Mouse (Mus musculus) forebrain, embryonic 12.5 days (tissue): ENCODE results near the gene Frmd5. TPM values are rescaled to one million over a fixed set of nuclear protein-coding genes. Genes with fewer than 3 reads are reported as not detected.

Experiments
- ATAC-seq: fragments of 200-750 bp; cut with Nextera tagmentation; 2 replicates; pipeline ENCODE4 v1.8.0; 2017; ENCODE audit warnings: moderate TSS enrichment; ENCODE audit not compliant: low FRiP score
- H3K27ac ChIP-seq: fragments of 300-500 bp; sonication (generic); 2 replicates; pipeline ENCODE4 v1.5.1; 2016; ENCODE audit warnings: mild to moderate bottlenecking
- H3K27me3 ChIP-seq: fragments of 300-500 bp; sonication (generic); 2 replicates; pipeline ENCODE4 v1.6.1; 2016; ENCODE audit warnings: mild to moderate bottlenecking
- H3K36me3 ChIP-seq: fragments of 300-500 bp; sonication (generic); replicated peaks from 2 replicates; pipeline ENCODE4 v1.6.1; 2016; ENCODE audit warnings: mild to moderate bottlenecking
- H3K4me1 ChIP-seq: fragments of 300-500 bp; sonication (generic); 2 replicates; pipeline ENCODE4 v1.6.1; 2016
- H3K4me2 ChIP-seq: fragments of 300-500 bp; sonication (generic); 2 replicates; pipeline ENCODE4 v1.6.1; 2016; ENCODE audit warnings: mild to moderate bottlenecking, moderate library complexity
- H3K4me3 ChIP-seq: fragments of 300-500 bp; sonication (generic); replicated peaks from 2 replicates; pipeline ENCODE4 v1.5.1; 2016; ENCODE audit warnings: mild to moderate bottlenecking
- H3K9ac ChIP-seq: fragments of 300-500 bp; sonication (generic); 2 replicates; pipeline ENCODE4 v1.6.1; 2016; ENCODE audit warnings: mild to moderate bottlenecking
- H3K9me3 ChIP-seq: fragments of 300-500 bp; sonication (generic); 2 replicates; pipeline ENCODE4 v1.6.1; 2016
- WGBS: fragments of 180-500 bp; shearing (Covaris S2); methylation state at CpG from one replicate; pipeline ENCODE4 v1.1.7; 2016; 5-methylcytosine and 5-hydroxymethylcytosine counted together
- polyA plus RNA-seq: library from polyadenylated mRNA; unstranded; fragments of >200 nt; fragmentation: Nextera tagmentation; extraction: Ambion mirVana; gene quantifications from 2 replicates; pipeline ENCODE4 v1.2.1, GENCODE M21; 2016

The Frmd5 gene
- polyA plus RNA-seq, 1 experiment from 2014 or later, result 30.8 TPM

GRCm38 (mm10) chr2:121713567-121713966 is 93.3 kb downstream of the Frmd5 start:
- ATAC-seq, result no peak
- WGBS, result 82% methylated on average over 4 of the region's 4 CpGs
- no peak overlapping the region for H3K4me2 ChIP-seq
- H3K4me1 ChIP-seq, result peaks cover 21% of the 10 kb centered on the region
- H3K4me3 ChIP-seq, result no peak overlapping the region
- no peaks in the 10 kb centered on the region for H3K36me3 ChIP-seq
- no peaks in the 10 kb centered on the region for H3K27me3 ChIP-seq
- no peaks in the 10 kb centered on the region for H3K9me3 ChIP-seq
- H3K27ac ChIP-seq, result no peak overlapping the region
- no peak overlapping the region for H3K9ac ChIP-seq

- no peak overlapping the region for H3K27ac ChIP-seq
- ATAC-seq, result peak; percentile 58; the same call in 1 of the 2 replicates
- peaks cover 9% of the 10 kb centered on the region for H3K4me1 ChIP-seq
- no peak overlapping the region for H3K9ac ChIP-seq
- no peak overlapping the region for H3K4me2 ChIP-seq
- no peaks in the 10 kb centered on the region for H3K9me3 ChIP-seq
- H3K36me3 ChIP-seq, result no peaks in the 10 kb centered on the region
- 30% methylated on average over 9 of the region's 9 CpGs for WGBS
- H3K27me3 ChIP-seq, result no peaks in the 10 kb centered on the region
- no peak overlapping the region for H3K4me3 ChIP-seq
Measured at GRCm38 (mm10) chr2:121711748-121712384, 95.0 kb downstream of the Frmd5 start.

- Histone ChIP-seq H3K4me3 (no peak overlapping the region), H3K9ac (no peak overlapping the region), H3K27me3 (no peaks in the 10 kb centered on the region), H3K36me3 (no peaks in the 10 kb centered on the region), H3K9me3 (no peaks in the 10 kb centered on the region), H3K4me2 (no peak overlapping the region), H3K4me1 (peaks cover 7% of the 10 kb centered on the region), H3K27ac (no peak overlapping the region)
- ATAC-seq, result no peak
- WGBS, result 84% methylated on average over 4 of the region's 4 CpGs
Measured at GRCm38 (mm10) chr2:121709096-121709495, 97.8 kb downstream of the Frmd5 start.

- H3K4me3 ChIP-seq, result no peak overlapping the region
- peaks cover 7% of the 10 kb centered on the region for H3K4me1 ChIP-seq
- H3K4me2 ChIP-seq, result no peak overlapping the region
- WGBS, result 80% methylated on average over 5 of the region's 5 CpGs
- H3K36me3 ChIP-seq, result no peaks in the 10 kb centered on the region
- no peak overlapping the region for H3K9ac ChIP-seq
- no peak overlapping the region for H3K27ac ChIP-seq
- ATAC-seq, result no peak
- H3K27me3 ChIP-seq, result no peaks in the 10 kb centered on the region
- H3K9me3 ChIP-seq, result no peaks in the 10 kb centered on the region
Measured at GRCm38 (mm10) chr2:121707461-121707860, 99.4 kb downstream of the Frmd5 start.

GRCm38 (mm10) chr2:121705756-121706155 is 101.1 kb downstream of the Frmd5 start:
- Histone ChIP-seq H3K9me3 (no peaks in the 10 kb centered on the region), H3K4me1 (peaks cover 1% of the 10 kb centered on the region), H3K36me3 (no peaks in the 10 kb centered on the region), H3K27me3 (no peaks in the 10 kb centered on the region), H3K9ac (no peak overlapping the region), H3K4me3 (no peak overlapping the region), H3K4me2 (no peak overlapping the region), H3K27ac (no peak overlapping the region)
- no peak for ATAC-seq
- 42% methylated on average over 2 of the region's 2 CpGs for WGBS

- no peak overlapping the region for H3K4me3 ChIP-seq
- no peaks in the 10 kb centered on the region for H3K9me3 ChIP-seq
- ATAC-seq, result no peak
- peaks cover 16% of the 10 kb centered on the region for H3K4me1 ChIP-seq
- 0 out of 2 replicates have a peak overlapping the region, but pooled peaks have one; percentile 7 for H3K9ac ChIP-seq
- no peaks in the 10 kb centered on the region for H3K36me3 ChIP-seq
- 16% methylated on average over 6 of the region's 6 CpGs for WGBS
- H3K27me3 ChIP-seq, result no peaks in the 10 kb centered on the region
- no peak overlapping the region for H3K4me2 ChIP-seq
- H3K27ac ChIP-seq, result peak overlapping the region; percentile 63
Measured at GRCm38 (mm10) chr2:121699331-121699730, 107.6 kb downstream of the Frmd5 start.

GRCm38 (mm10) chr2:121695436-121695835 is 111.5 kb downstream of the Frmd5 start:
- WGBS, result 78% methylated on average over 10 of the region's 10 CpGs
- Histone ChIP-seq H3K27ac (no peak overlapping the region), H3K36me3 (no peaks in the 10 kb centered on the region), H3K9ac (no peak overlapping the region), H3K4me2 (no peak overlapping the region), H3K4me1 (peaks cover 14% of the 10 kb centered on the region), H3K27me3 (no peaks in the 10 kb centered on the region), H3K9me3 (no peaks in the 10 kb centered on the region), H3K4me3 (no peak overlapping the region)
- no peak for ATAC-seq

- 88% methylated on average over 2 of the region's 2 CpGs for WGBS
Measured at GRCm38 (mm10) chr2:121688107-121688506, 118.8 kb downstream of the Frmd5 start.

GRCm38 (mm10) chr2:121683606-121684005 is 123.3 kb downstream of the Frmd5 start:
- ATAC-seq, result no peak
- H3K4me3 ChIP-seq, result no peak overlapping the region
- no peak overlapping the region for H3K27ac ChIP-seq
- H3K4me1 ChIP-seq, result peaks cover 6% of the 10 kb centered on the region; the same call in 1 of the 2 replicates
- H3K9ac ChIP-seq, result no peak overlapping the region
- no peaks in the 10 kb centered on the region for H3K36me3 ChIP-seq
- no peaks in the 10 kb centered on the region for H3K27me3 ChIP-seq
- 93% methylated on average over 8 of the region's 8 CpGs for WGBS
- no peak overlapping the region for H3K4me2 ChIP-seq
- H3K9me3 ChIP-seq, result no peaks in the 10 kb centered on the region

More at GRCm38 (mm10) chr2:121688107-121688506, 118.8 kb downstream of the Frmd5 start:
- Histone ChIP-seq H3K27ac (no peak overlapping the region), H3K27me3 (no peaks in the 10 kb centered on the region), H3K4me3 (no peak overlapping the region), H3K9ac (no peak overlapping the region), H3K9me3 (no peaks in the 10 kb centered on the region), H3K4me2 (no peak overlapping the region), H3K36me3 (no peaks in the 10 kb centered on the region), H3K4me1 (peaks cover 10% of the 10 kb centered on the region; the same call in 1 of the 2 replicates)
- no peak for ATAC-seq

GRCm38 (mm10) chr2:121682361-121682760 is 124.5 kb downstream of the Frmd5 start:
- Histone ChIP-seq H3K9ac (no peak overlapping the region), H3K4me1 (peaks cover 6% of the 10 kb centered on the region), H3K27me3 (no peaks in the 10 kb centered on the region), H3K36me3 (no peaks in the 10 kb centered on the region), H3K4me3 (no peak overlapping the region), H3K27ac (no peak overlapping the region), H3K9me3 (no peaks in the 10 kb centered on the region), H3K4me2 (no peak overlapping the region)
- no peak for ATAC-seq
- 88% methylated on average over 3 of the region's 3 CpGs for WGBS

GRCm38 (mm10) chr2:121679711-121680110 is 127.2 kb downstream of the Frmd5 start:
- H3K9me3 ChIP-seq, result no peaks in the 10 kb centered on the region
- no peak overlapping the region for H3K9ac ChIP-seq
- no peak overlapping the region for H3K27ac ChIP-seq
- no peak for ATAC-seq
- 83% methylated on average over 7 of the region's 7 CpGs for WGBS
- no peaks in the 10 kb centered on the region for H3K36me3 ChIP-seq
- H3K4me1 ChIP-seq, result peaks cover 12% of the 10 kb centered on the region
- H3K4me2 ChIP-seq, result no peak overlapping the region
- H3K4me3 ChIP-seq, result no peak overlapping the region
- H3K27me3 ChIP-seq, result no peaks in the 10 kb centered on the region

GRCm38 (mm10) chr2:121677649-121677986 is 129.3 kb downstream of the Frmd5 start:
- Histone ChIP-seq H3K4me3 (no peak overlapping the region), H3K9me3 (no peaks in the 10 kb centered on the region), H3K4me1 (peaks cover 12% of the 10 kb centered on the region), H3K9ac (no peak overlapping the region), H3K4me2 (no peak overlapping the region), H3K36me3 (no peaks in the 10 kb centered on the region), H3K27ac (no peak overlapping the region), H3K27me3 (no peaks in the 10 kb centered on the region)
- ATAC-seq, result no peak
- WGBS, result 47% methylated on average over 6 of the region's 6 CpGs

- Histone ChIP-seq H3K4me2 (no peak overlapping the region), H3K4me3 (no peak overlapping the region), H3K9me3 (no peaks in the 10 kb centered on the region), H3K36me3 (no peaks in the 10 kb centered on the region), H3K4me1 (peaks cover 12% of the 10 kb centered on the region), H3K27ac (no peak overlapping the region), H3K9ac (no peak overlapping the region), H3K27me3 (no peaks in the 10 kb centered on the region)
- WGBS, result 67% methylated on average over 6 of the region's 6 CpGs
- ATAC-seq, result no peak
Measured at GRCm38 (mm10) chr2:121676951-121677648, 129.8 kb downstream of the Frmd5 start.
